Mouse (Mus musculus) common myeloid progenitor, adult 5-6 weeks (primary cell): Measurements from ENCODE around the gene Trabd2b. TPM values are rescaled to one million over a fixed set of nuclear protein-coding genes. Genes with fewer than 3 reads are reported as not detected.

ENCODE experiments used
- ATAC-seq: replicated peaks from 2 replicates; pipeline ENCODE4 v1.8.0; 2016; ENCODE audit warnings: low read depth, mild to moderate bottlenecking, moderate TSS enrichment, inconsistent platforms; ENCODE audit not compliant: poor library complexity, severe bottlenecking
- total RNA-seq: library from RNA; stranded (forward); fragments of 200-1000, 187-1606 nt; gene quantifications from 2 replicates; pipeline ENCODE4 v1.2.3, GENCODE M21; 2017

Trabd2b gene
- total RNA-seq, 1 experiment from 2014 or later, result not detected

- no peak for ATAC-seq
Observed at GRCm38 (mm10) chr4:114389653-114390052, 16.9 kb upstream of the Trabd2b start.

GRCm38 (mm10) chr4:114397625-114398024 lies 8.9 kb upstream of the Trabd2b start:
- peak; percentile 56; the same call in 1 of the 2 replicates for ATAC-seq

GRCm38 (mm10) chr4:114399821-114400220 lies 6.7 kb upstream of the Trabd2b start:
- no peak for ATAC-seq

GRCm38 (mm10) chr4:114401993-114402731 lies 4.4 kb upstream of the Trabd2b start:
- ATAC-seq, result no peak

GRCm38 (mm10) chr4:114405682-114406354 lies 706 bp upstream of the Trabd2b start:
- ATAC-seq, result peak; percentile 85

- no peak for ATAC-seq
Observed at GRCm38 (mm10) chr4:114407516-114407915, 992 bp downstream of the Trabd2b start.

- ATAC-seq, result 0 out of 2 replicates have a peak, but pooled peaks have one; percentile 15
Observed at GRCm38 (mm10) chr4:114408298-114408697, 1.8 kb downstream of the Trabd2b start.

GRCm38 (mm10) chr4:114408890-114409480 lies 2.5 kb downstream of the Trabd2b start:
- ATAC-seq, result no peak

- ATAC-seq, result no peak
Observed at GRCm38 (mm10) chr4:114409511-114409910, 3.0 kb downstream of the Trabd2b start.

- no peak for ATAC-seq
Observed at GRCm38 (mm10) chr4:114410026-114410425, 3.5 kb downstream of the Trabd2b start.

GRCm38 (mm10) chr4:114410443-114410842 lies 3.9 kb downstream of the Trabd2b start:
- no peak for ATAC-seq

GRCm38 (mm10) chr4:114410958-114411661 lies 4.6 kb downstream of the Trabd2b start:
- no peak for ATAC-seq

GRCm38 (mm10) chr4:114411846-114412390 lies 5.4 kb downstream of the Trabd2b start:
- no peak for ATAC-seq

GRCm38 (mm10) chr4:114415925-114416645 lies 9.6 kb downstream of the Trabd2b start:
- no peak for ATAC-seq

- no peak for ATAC-seq
Observed at GRCm38 (mm10) chr4:114420154-114420553, 13.6 kb downstream of the Trabd2b start.

- no peak for ATAC-seq
Observed at GRCm38 (mm10) chr4:114423084-114423483, 16.6 kb downstream of the Trabd2b start.

- no peak for ATAC-seq
Observed at GRCm38 (mm10) chr4:114425808-114426207, 19.3 kb downstream of the Trabd2b start.

- ATAC-seq, result no peak
Observed at GRCm38 (mm10) chr4:114432742-114433141, 26.2 kb downstream of the Trabd2b start.

GRCm38 (mm10) chr4:114433440-114433839 lies 26.9 kb downstream of the Trabd2b start:
- ATAC-seq, result no peak

- no peak for ATAC-seq
Observed at GRCm38 (mm10) chr4:114434766-114435165, 28.2 kb downstream of the Trabd2b start.
